Mouse (Mus musculus) layer of hippocampus, postnatal 25 days (tissue): Measurements from ENCODE around the gene Max. TPM values are rescaled to one million over a fixed set of nuclear protein-coding genes. Genes with fewer than 3 reads are reported as not detected.

Experiments used
- DNase-seq, 2 experiments: peaks; one replicate each; pipeline ENCODE4 v3.0.0; 2022; ENCODE audit warnings: mixed read lengths in 2 of 2, low spot score in 1 of 2; ENCODE audit errors: extremely low spot score in 1 of 2
- total RNA-seq, 2 experiments: library from RNA; stranded (reverse); gene quantifications; 2 replicates each; pipeline ENCODE4 v1.2.3; 2021

Max gene
- total RNA-seq, 2 experiments from 2014 or later = 63.6 to 71.3 TPM

GRCm38 (mm10) chr12:76926338-76926945 lies 35.6 kb downstream of the Max start:
- DNase-seq = no peak

GRCm38 (mm10) chr12:76924904-76925604 lies 36.9 kb downstream of the Max start:
- no peak for DNase-seq

GRCm38 (mm10) chr12:76923118-76923517 lies 38.9 kb downstream of the Max start:
- DNase-seq = no peak

GRCm38 (mm10) chr12:76920990-76921389 lies 41.0 kb downstream of the Max start:
- no peak for DNase-seq

- no peak for DNase-seq
Observed at GRCm38 (mm10) chr12:76920398-76920797, 41.6 kb downstream of the Max start.

GRCm38 (mm10) chr12:76918855-76919254 lies 43.1 kb downstream of the Max start:
- DNase-seq = no peak

- no peak for DNase-seq
Observed at GRCm38 (mm10) chr12:76918113-76918512, 43.9 kb downstream of the Max start.

GRCm38 (mm10) chr12:76916163-76916562 lies 45.8 kb downstream of the Max start:
- DNase-seq = no peak

- no peak for DNase-seq
Observed at GRCm38 (mm10) chr12:76912193-76912592, 49.8 kb downstream of the Max start.

GRCm38 (mm10) chr12:76911171-76911726 lies 50.8 kb downstream of the Max start:
- no peak for DNase-seq

GRCm38 (mm10) chr12:76910258-76910940 lies 51.6 kb downstream of the Max start:
- no peak for DNase-seq

GRCm38 (mm10) chr12:76909218-76909617 lies 52.8 kb downstream of the Max start:
- no peak for DNase-seq

- DNase-seq = no peak
Observed at GRCm38 (mm10) chr12:76906278-76906677, 55.7 kb downstream of the Max start.

GRCm38 (mm10) chr12:76901508-76902294 lies 60.3 kb downstream of the Max start:
- no peak for DNase-seq

GRCm38 (mm10) chr12:76899261-76899975 lies 62.6 kb downstream of the Max start:
- DNase-seq = no peak

- DNase-seq = no peak
Observed at GRCm38 (mm10) chr12:76898141-76898540, 63.9 kb downstream of the Max start.

- DNase-seq = no peak
Observed at GRCm38 (mm10) chr12:76897006-76897405, 65.0 kb downstream of the Max start.

GRCm38 (mm10) chr12:76896566-76896965 lies 65.4 kb downstream of the Max start:
- DNase-seq = no peak

- DNase-seq = no peak
Observed at GRCm38 (mm10) chr12:76895777-76896176, 66.2 kb downstream of the Max start.
